Mouse (Mus musculus) MEL (cell line): ENCODE measurements around the gene Tbc1d30.

Experiments
- CHD2 ChIP-seq: IDR thresholded peaks from 2 replicates; pipeline ENCODE4 v1.6.1; 2011; ENCODE audit warnings: low read length, improper control_type of control experiment
- CTCF ChIP-seq, 3 experiments: IDR thresholded peaks in 2 of 3; conservative IDR thresholded peaks in 1 of 3; 2 replicates each; pipeline ENCODE4 v1.5.1; 2011 to 2012; ENCODE audit warnings: low read length in 3 of 3, low read depth in 2 of 3, mild to moderate bottlenecking in 2 of 3, improper control_type of control experiment in 1 of 3, inconsistent platforms in 1 of 3, mixed read lengths in 1 of 3, moderate library complexity in 1 of 3; ENCODE audit not compliant: control insufficient read depth in 1 of 3, insufficient read depth in 1 of 3, poor library complexity in 1 of 3, severe bottlenecking in 1 of 3
- GABPA ChIP-seq: IDR thresholded peaks from 2 replicates; pipeline ENCODE4 v1.6.1; 2012; ENCODE audit warnings: low read depth, mild to moderate bottlenecking, inconsistent platforms, low read length, improper control_type of control experiment, moderate library complexity
- MYC ChIP-seq: IDR thresholded peaks from 2 replicates; pipeline ENCODE4 v1.6.1; 2011; ENCODE audit warnings: low read depth, mild to moderate bottlenecking, low read length, improper control_type of control experiment, moderate library complexity
- POLR2A ChIP-seq, 2 experiments: IDR thresholded peaks; 2 replicates each; pipeline ENCODE4 v1.6.1; 2011 to 2012; ENCODE audit warnings: low read length in 2 of 2, mild to moderate bottlenecking in 2 of 2, control low read depth in 1 of 2, improper control_type of control experiment in 1 of 2, low read depth in 1 of 2, moderate library complexity in 1 of 2; ENCODE audit not compliant: control insufficient read depth in 1 of 2, insufficient read depth in 1 of 2, poor library complexity in 1 of 2
- TCF12 ChIP-seq: IDR thresholded peaks from 2 replicates; pipeline ENCODE4 v1.6.1; 2014; ENCODE audit warnings: low read depth, mild to moderate bottlenecking, inconsistent platforms, low read length, improper control_type of control experiment, moderate library complexity

GRCm38 (mm10) chr10:121237377-121237776, 113.7 kb downstream of the Tbc1d30 start:
- no peak for TF ChIP-seq MYC
- no peak for TF ChIP-seq POLR2A (IDR thresholded peaks at IDR 0.05; ENCODE audit: control insufficient read depth in 1 of 2, insufficient read depth in 1 of 2, low read depth in 1 of 2, low read length in 2 of 2, poor library complexity in 1 of 2)
- no peak for TF ChIP-seq CTCF (IDR thresholded peaks at IDR 0.05 in 2 of 3, conservative IDR thresholded peaks at IDR 0.05 in 1 of 3; ENCODE audit: control insufficient read depth in 1 of 3, insufficient read depth in 1 of 3, low read depth in 2 of 3, low read length in 3 of 3, poor library complexity in 1 of 3, severe bottlenecking in 1 of 3)
- TF ChIP-seq CHD2: no peak
- TF ChIP-seq TCF12: no peak
- TF ChIP-seq GABPA: no peak
